Mouse (Mus musculus) kidney, embryonic 14.5 days (tissue): ENCODE data around the gene Slc2a4. TPM values are rescaled to one million over a fixed set of nuclear protein-coding genes. Genes with fewer than 3 reads are reported as not detected.

Source experiments
- ATAC-seq: fragments of 200-750 bp; cut with Nextera tagmentation; 2 replicates; pipeline ENCODE4 v1.8.0; 2017; ENCODE audit warnings: moderate number of reproducible peaks, mild to moderate bottlenecking, moderate TSS enrichment, moderate library complexity; ENCODE audit not compliant: low FRiP score, low TSS enrichment
- H3K27ac ChIP-seq: fragments of 300-500 bp; sonication (generic); 2 replicates; pipeline ENCODE4 v1.5.1; 2014; ENCODE audit warnings: low read depth, mild to moderate bottlenecking, low read length, moderate library complexity, mixed read lengths
- H3K27me3 ChIP-seq: fragments of 300-500 bp; sonication (generic); 2 replicates; pipeline ENCODE4 v1.6.1; 2014; ENCODE audit warnings: mild to moderate bottlenecking, low read length; ENCODE audit not compliant: control insufficient read depth, insufficient read depth
- H3K36me3 ChIP-seq: fragments of 300-500 bp; sonication (generic); 2 replicates; pipeline ENCODE4 v1.6.1; 2014; ENCODE audit warnings: low read length, mixed read lengths; ENCODE audit not compliant: control insufficient read depth, insufficient read depth
- H3K4me1 ChIP-seq: fragments of 300-500 bp; sonication (generic); 2 replicates; pipeline ENCODE4 v1.6.1; 2014; ENCODE audit warnings: low read length, mixed read lengths; ENCODE audit not compliant: control insufficient read depth, insufficient read depth
- H3K4me2 ChIP-seq: fragments of 300-500 bp; sonication (generic); replicated peaks from 2 replicates; pipeline ENCODE4 v1.6.1; 2014; ENCODE audit warnings: low read depth, mild to moderate bottlenecking, low read length
- H3K4me3 ChIP-seq: fragments of 300-500 bp; sonication (generic); 2 replicates; pipeline ENCODE4 v1.5.1; 2014; ENCODE audit warnings: mild to moderate bottlenecking, low read length
- H3K9ac ChIP-seq: fragments of 300-500 bp; sonication (generic); 2 replicates; pipeline ENCODE4 v1.6.1; 2014; ENCODE audit warnings: low read depth, mild to moderate bottlenecking, low read length, moderate library complexity
- H3K9me3 ChIP-seq: fragments of 300-500 bp; sonication (generic); 2 replicates; pipeline ENCODE4 v1.6.1; 2016; ENCODE audit warnings: low read length; ENCODE audit not compliant: control insufficient read depth
- WGBS: fragments of 180-500 bp; shearing (Covaris S2); extraction: QIAGEN DNeasy Blood & Tissue Kit; methylation state at CpG from one replicate; pipeline ENCODE4 v1.1.7; 2014; 5-methylcytosine and 5-hydroxymethylcytosine counted together
- polyA plus RNA-seq: library from polyadenylated mRNA; unstranded; fragments of >200 nt; fragmentation: Nextera tagmentation; extraction: Ambion mirVana; gene quantifications from 2 replicates; pipeline ENCODE4 v1.2.1, GENCODE M21; 2014

Gene Slc2a4
- polyA plus RNA-seq, 1 experiment from 2014 or later: 14.1 TPM

DNA sequence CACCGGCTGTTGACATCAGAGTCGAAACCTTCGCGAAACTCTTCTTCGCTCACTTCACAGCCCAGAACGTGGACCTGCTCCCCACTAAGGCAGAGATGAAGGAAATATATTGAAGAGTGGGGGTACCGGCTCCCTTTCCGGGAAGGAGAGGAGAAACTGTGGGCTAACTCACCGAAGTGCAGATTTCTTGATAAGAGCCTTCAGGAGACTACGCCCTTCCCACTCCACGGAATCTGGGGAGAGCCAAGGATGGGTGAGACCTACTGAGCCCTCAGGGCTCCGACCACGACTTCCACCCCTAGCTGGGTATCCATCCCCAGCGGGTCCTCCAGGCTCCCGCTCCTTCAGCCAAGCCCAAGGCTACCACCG is 31.8 kb upstream of the Slc2a4 start:
- peaks cover 37% of the 10 kb centered on the region for H3K36me3 ChIP-seq
- no peaks in the 10 kb centered on the region for H3K9me3 ChIP-seq
- H3K9ac ChIP-seq: peak overlapping the region; percentile 58
- H3K4me1 ChIP-seq: peaks cover 15% of the 10 kb centered on the region
- no peaks in the 10 kb centered on the region for H3K27me3 ChIP-seq
- no peak for ATAC-seq
- peak overlapping the region; percentile 89 for H3K27ac ChIP-seq
- WGBS: 4% methylated on average over 16 of the region's 16 CpGs
- peak overlapping the region; percentile 100 for H3K4me3 ChIP-seq
- H3K4me2 ChIP-seq: peak overlapping the region; percentile 72

GRCm38 (mm10) chr11:69976271-69976670 is 28.3 kb upstream of the Slc2a4 start:
- H3K4me3 ChIP-seq: no peak overlapping the region
- H3K4me1 ChIP-seq: no peaks in the 10 kb centered on the region; the same call in 1 of the 2 replicates
- no peaks in the 10 kb centered on the region for H3K9me3 ChIP-seq
- no peak overlapping the region for H3K9ac ChIP-seq
- 87% methylated on average over 4 of the region's 4 CpGs for WGBS
- H3K27ac ChIP-seq: no peak overlapping the region
- ATAC-seq: no peak
- H3K4me2 ChIP-seq: no peak overlapping the region
- peaks cover 54% of the 10 kb centered on the region for H3K36me3 ChIP-seq
- no peaks in the 10 kb centered on the region for H3K27me3 ChIP-seq

DNA sequence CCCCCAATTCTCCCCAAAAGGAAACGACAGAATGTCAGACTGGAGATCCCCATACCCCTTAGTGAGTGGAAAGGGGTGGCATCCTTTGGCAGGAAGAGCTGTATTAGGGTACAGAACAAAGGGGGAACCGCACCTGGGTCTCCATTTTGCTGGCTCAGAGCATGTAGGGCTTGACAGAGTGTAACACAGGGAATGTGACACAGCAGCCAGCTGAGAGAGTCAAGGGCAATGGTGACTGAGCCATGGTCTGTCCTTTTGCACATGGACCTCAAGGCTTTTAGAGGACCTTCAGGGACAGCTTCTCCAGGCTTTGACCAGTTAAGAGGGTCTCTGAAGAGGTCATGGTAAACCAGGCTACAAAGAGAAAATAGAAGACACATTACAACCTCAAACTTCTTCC is 26.9 kb upstream of the Slc2a4 start:
- ATAC-seq: no peak
- H3K27me3 ChIP-seq: no peaks in the 10 kb centered on the region
- H3K4me1 ChIP-seq: no peaks in the 10 kb centered on the region; the same call in 1 of the 2 replicates
- no peak overlapping the region for H3K4me3 ChIP-seq
- 98% methylated on average over 2 of the region's 2 CpGs for WGBS
- H3K4me2 ChIP-seq: no peak overlapping the region
- H3K27ac ChIP-seq: no peak overlapping the region
- H3K36me3 ChIP-seq: peaks cover 62% of the 10 kb centered on the region
- H3K9ac ChIP-seq: no peak overlapping the region
- H3K9me3 ChIP-seq: no peaks in the 10 kb centered on the region

DNA sequence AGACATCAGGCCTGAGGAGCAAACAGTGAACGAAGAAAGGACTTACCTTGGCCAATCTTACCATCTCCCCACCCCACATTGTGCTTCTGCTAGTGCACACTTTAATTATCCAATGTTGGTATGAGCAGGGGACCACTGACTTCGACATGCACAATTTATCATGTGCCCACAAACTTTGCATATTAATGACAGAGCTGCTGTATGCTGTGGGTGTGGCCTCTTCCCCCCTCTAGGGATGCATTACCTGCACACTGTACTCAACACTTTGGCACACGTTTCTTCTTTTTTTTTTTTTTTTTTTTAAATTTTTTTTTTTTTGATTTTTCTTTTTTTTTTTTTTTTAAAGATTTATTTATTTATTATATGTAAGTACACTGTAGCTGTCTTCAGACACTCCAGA is 22.8 kb upstream of the Slc2a4 start:
- H3K9ac ChIP-seq: no peak overlapping the region
- no peak overlapping the region for H3K4me3 ChIP-seq
- WGBS: 86% methylated on average over 3 of the region's 3 CpGs
- H3K9me3 ChIP-seq: no peaks in the 10 kb centered on the region
- no peak overlapping the region for H3K27ac ChIP-seq
- ATAC-seq: no peak
- H3K4me1 ChIP-seq: peaks cover 4% of the 10 kb centered on the region; the same call in 1 of the 2 replicates
- H3K36me3 ChIP-seq: peaks cover 65% of the 10 kb centered on the region
- peaks cover 14% of the 10 kb centered on the region for H3K27me3 ChIP-seq
- no peak overlapping the region for H3K4me2 ChIP-seq

DNA sequence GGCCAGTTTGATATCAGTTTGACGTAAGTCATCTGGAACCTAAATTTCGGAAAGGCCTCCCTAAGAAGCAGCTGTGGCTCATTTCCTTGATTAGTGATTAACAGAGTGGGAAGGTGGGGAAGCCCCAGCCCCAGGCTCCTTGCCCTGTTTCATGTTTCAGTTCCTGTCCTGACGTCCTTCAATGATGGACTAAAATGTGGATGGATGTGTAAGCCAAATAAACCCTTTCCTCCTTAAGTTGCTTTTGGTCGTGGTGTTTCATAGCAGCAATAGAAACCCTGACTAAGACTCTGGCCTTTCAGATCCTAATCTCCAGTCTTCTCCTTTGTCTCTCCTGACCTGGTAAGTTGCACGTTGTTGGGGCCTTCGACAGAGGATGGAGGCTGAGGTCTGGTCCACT is 22.2 kb upstream of the Slc2a4 start:
- WGBS: 63% methylated on average over 6 of the region's 6 CpGs
- Histone ChIP-seq H3K27me3 (peaks cover 19% of the 10 kb centered on the region), H3K27ac (no peak overlapping the region), H3K36me3 (peaks cover 60% of the 10 kb centered on the region), H3K4me3 (no peak overlapping the region), H3K4me2 (no peak overlapping the region), H3K9ac (no peak overlapping the region), H3K4me1 (peaks cover 4% of the 10 kb centered on the region; the same call in 1 of the 2 replicates), H3K9me3 (no peaks in the 10 kb centered on the region)
- ATAC-seq: no peak

- Histone ChIP-seq H3K4me2 (no peak overlapping the region), H3K27ac (no peak overlapping the region), H3K36me3 (peaks cover 46% of the 10 kb centered on the region), H3K9me3 (no peaks in the 10 kb centered on the region), H3K27me3 (peaks cover 29% of the 10 kb centered on the region), H3K9ac (no peak overlapping the region), H3K4me1 (peaks cover 4% of the 10 kb centered on the region; the same call in 1 of the 2 replicates), H3K4me3 (no peak overlapping the region)
- WGBS: 83% methylated on average over 4 of the region's 4 CpGs
- no peak for ATAC-seq
Measured at GRCm38 (mm10) chr11:69968793-69969192, 20.8 kb upstream of the Slc2a4 start.

DNA sequence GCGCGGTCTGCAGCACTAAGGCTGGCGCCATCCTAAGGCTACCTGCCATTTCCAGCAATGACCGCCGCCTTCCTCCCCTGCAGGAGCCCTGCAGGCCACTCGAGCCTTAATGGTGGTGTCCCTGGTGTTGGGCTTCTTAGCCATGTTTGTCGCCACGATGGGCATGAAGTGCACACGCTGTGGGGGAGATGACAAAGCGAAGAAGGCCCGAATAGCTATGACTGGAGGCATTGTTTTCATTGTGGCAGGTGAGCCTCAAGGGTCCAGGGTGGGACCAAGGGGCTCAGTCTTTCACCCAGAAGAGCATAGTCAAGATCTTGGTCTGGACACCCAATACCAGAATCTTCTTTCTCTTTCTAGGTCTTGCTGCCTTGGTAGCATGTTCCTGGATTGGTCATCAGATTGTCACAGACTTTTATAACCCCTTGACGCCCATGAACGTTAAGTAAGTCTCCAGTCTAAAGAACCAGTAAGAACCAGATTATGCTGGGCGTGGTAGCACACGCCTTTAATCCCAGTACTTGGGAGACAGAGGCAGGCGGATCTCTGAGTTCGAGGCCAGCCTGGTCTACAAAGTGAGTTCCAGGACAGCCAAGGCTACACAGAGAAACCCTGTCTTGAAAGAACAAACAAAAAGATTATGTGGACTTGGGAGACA is 19.0 kb upstream of the Slc2a4 start:
- no peak for ATAC-seq

GRCm38 (mm10) chr11:69966006-69966859 is 18.2 kb upstream of the Slc2a4 start:
- H3K36me3 ChIP-seq: peaks cover 27% of the 10 kb centered on the region
- H3K27ac ChIP-seq: peak overlapping the region; percentile 80
- peaks cover 33% of the 10 kb centered on the region for H3K27me3 ChIP-seq
- peak overlapping the region; percentile 67 for H3K9ac ChIP-seq
- ATAC-seq: peak; percentile 79
- H3K9me3 ChIP-seq: no peaks in the 10 kb centered on the region
- peak overlapping the region; percentile 55 for H3K4me2 ChIP-seq
- under 1% methylated on average over 57 of the region's 59 CpGs for WGBS
- H3K4me1 ChIP-seq: peaks cover 4% of the 10 kb centered on the region; the same call in 1 of the 2 replicates
- H3K4me3 ChIP-seq: peak overlapping the region; percentile 44

More for the DNA sequence above, 19.0 kb upstream of the Slc2a4 start:
- Histone ChIP-seq H3K9me3 (no peaks in the 10 kb centered on the region), H3K27ac (peak overlapping the region; percentile 80; the same call in 1 of the 2 replicates), H3K4me1 (peaks cover 4% of the 10 kb centered on the region; the same call in 1 of the 2 replicates), H3K4me2 (peak overlapping the region; percentile 55), H3K36me3 (peaks cover 32% of the 10 kb centered on the region), H3K9ac (peak overlapping the region; percentile 67), H3K27me3 (peaks cover 33% of the 10 kb centered on the region), H3K4me3 (peak overlapping the region; percentile 44)
- 34% methylated on average over 17 of the region's 17 CpGs for WGBS
